Comparison of ENCODE assay signal across 15 mouse cellular contexts in genomic region chr5:8736389-8736788, GRCm38 (mm10).
"Had no signal": no experiment of that assay in that cellular context is flagged by ENCODE, and none has a peak within 500 bp of the region (broad histone marks: within the 10 kb centered on the region; RNA-seq: fewer than 3 reads in every experiment).

No protein-coding gene starts in this region.

- H3K9me3 ChIP-seq: lung, embryonic 15.5 days; megakaryocyte, embryonic 14.5 days; midbrain, embryonic 13.5 days; midbrain, embryonic 15.5 days; neural tube, embryonic 12.5 days; stomach, embryonic 15.5 days had no signal

- H3K27ac ChIP-seq: lung, embryonic 15.5 days; macrophage; midbrain, embryonic 13.5 days; midbrain, embryonic 15.5 days; neural tube, embryonic 12.5 days; stomach, embryonic 15.5 days; stomach, postnatal 0 days had no signal

- H3K4me3 ChIP-seq: lung, embryonic 15.5 days; megakaryocyte, embryonic 14.5 days; midbrain, embryonic 13.5 days; midbrain, embryonic 15.5 days; neural tube, embryonic 12.5 days; stomach, embryonic 15.5 days had no signal

- H3K27me3 ChIP-seq: lung, embryonic 15.5 days; megakaryocyte, embryonic 14.5 days; midbrain, embryonic 13.5 days; midbrain, embryonic 15.5 days; neural tube, embryonic 12.5 days; stomach, embryonic 15.5 days had no signal

- DNase-seq: lung, adult 18-20 months; lung, postnatal 14 days; lung, postnatal 36 days; right cerebral cortex, postnatal 14 days; thymus, adult 2 months; thymus, postnatal 25 days; thymus, postnatal 4 days had no signal

- H3K36me3 ChIP-seq: lung, embryonic 15.5 days; midbrain, embryonic 13.5 days; midbrain, embryonic 15.5 days; neural tube, embryonic 12.5 days; stomach, embryonic 15.5 days had no signal

- ATAC-seq: midbrain, embryonic 13.5 days; midbrain, embryonic 15.5 days had no signal

- H3K4me1 ChIP-seq: lung, embryonic 15.5 days; midbrain, embryonic 13.5 days; midbrain, embryonic 15.5 days; neural tube, embryonic 12.5 days; stomach, embryonic 15.5 days had no signal
